Mouse (Mus musculus): ENCODE results near the gene Gm18336. TPM values are rescaled to one million over a fixed set of nuclear protein-coding genes. Genes with fewer than 3 reads are reported as not detected.

Gm18336 gene
- polyA plus RNA-seq, 1 experiment from 2014 or later = not detected

DNA sequence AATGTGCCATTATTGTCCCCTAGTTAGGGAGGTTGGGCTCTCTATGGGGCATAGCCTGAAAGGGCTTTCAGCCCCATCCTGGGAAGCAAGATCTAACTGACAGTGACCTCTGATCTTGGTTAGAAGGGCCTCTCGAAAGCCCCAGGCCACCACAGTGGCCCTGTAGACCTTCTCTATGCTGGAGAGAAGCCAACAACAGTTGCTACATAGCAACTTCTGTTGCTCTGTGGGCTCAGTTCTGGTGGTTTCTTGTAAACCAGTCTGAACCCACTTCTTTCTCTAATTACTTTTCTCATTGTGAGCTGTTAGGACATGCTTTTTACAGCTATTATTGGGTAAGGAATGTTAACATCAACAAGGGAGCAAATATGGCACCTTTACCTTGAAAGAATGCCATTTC, 41.8 kb downstream of the Gm18336 start:
- DNase-seq (ENCODE audit: low spot score) (no peak), ATAC-seq (replicated peaks; ENCODE audit: low FRiP score, low read depth) (no peak)

GRCm38 (mm10) chrX:73356163-73356562, 42.4 kb downstream of the Gm18336 start:
- H3K4me2 ChIP-seq (ENCODE audit: low read length) = no peak overlapping the region
- TF ChIP-seq CTCF (IDR thresholded peaks at IDR 0.05; ENCODE audit: low read depth) = no peak
- H3K9me3 ChIP-seq (replicated peaks; ENCODE audit: low read length) = no peaks in the 10 kb centered on the region
- no peak overlapping the region for H3K27ac ChIP-seq
- no peaks in the 10 kb centered on the region for H3K27me3 ChIP-seq (ENCODE audit: insufficient read depth, low read length)
- no peak overlapping the region for H3K9ac ChIP-seq (ENCODE audit: low read depth, low read length)
- no peak overlapping the region for H3K4me3 ChIP-seq (replicated peaks; ENCODE audit: low read depth, low read length)
- no peak for DNase-seq (ENCODE audit: low spot score)
- ATAC-seq (replicated peaks; ENCODE audit: low FRiP score, low read depth) = no peak
- peaks cover 16% of the 10 kb centered on the region; the same call in 1 of the 2 replicates for H3K36me3 ChIP-seq (ENCODE audit: insufficient read depth, low read length)
- 90% methylated on average over 2 of the region's 2 CpGs for WGBS
- no peaks in the 10 kb centered on the region for H3K4me1 ChIP-seq (replicated peaks; ENCODE audit: insufficient read depth, low read length)

More for the DNA sequence above, 41.8 kb downstream of the Gm18336 start:
- no peak for TF ChIP-seq CTCF (IDR thresholded peaks at IDR 0.05; ENCODE audit: low read depth)
- Histone ChIP-seq H3K4me1 (replicated peaks; ENCODE audit: insufficient read depth, low read length) (no peaks in the 10 kb centered on the region), H3K4me3 (replicated peaks; ENCODE audit: low read depth, low read length) (no peak overlapping the region), H3K27ac (no peak overlapping the region), H3K9me3 (replicated peaks; ENCODE audit: low read length) (no peaks in the 10 kb centered on the region), H3K36me3 (ENCODE audit: insufficient read depth, low read length) (peaks cover 16% of the 10 kb centered on the region; the same call in 1 of the 2 replicates), H3K9ac (ENCODE audit: low read depth, low read length) (no peak overlapping the region), H3K27me3 (ENCODE audit: insufficient read depth, low read length) (no peaks in the 10 kb centered on the region), H3K4me2 (ENCODE audit: low read length) (no peak overlapping the region)
- WGBS = 87% methylated on average over 1 of the region's 1 CpGs

Other genes starting within 250 kb of the Gm18336 start
- 0.13 and 0.21 TPM in 2 replicates for gene Xlr5b, start 249.9 kb downstream of the Gm18336 start, polyA plus RNA-seq (2015; fragmentation: Nextera tagmentation; extraction: Ambion mirVana)
- not detected in 2 replicates for gene DXBay18, start 249.3 kb downstream of the Gm18336 start, polyA plus RNA-seq (2015; fragmentation: Nextera tagmentation; extraction: Ambion mirVana)
- not detected in 2 replicates for gene Spin2d, start 221.7 kb downstream of the Gm18336 start, polyA plus RNA-seq (2015; fragmentation: Nextera tagmentation; extraction: Ambion mirVana)
- gene Xlr3b, start 206.5 kb downstream of the Gm18336 start, polyA plus RNA-seq (2015; fragmentation: Nextera tagmentation; extraction: Ambion mirVana) = 1.2 and 26.3 TPM in 2 replicates
- gene Xlr4b, start 184.4 kb downstream of the Gm18336 start, polyA plus RNA-seq (2015; fragmentation: Nextera tagmentation; extraction: Ambion mirVana) = 2.8 TPM in 1 of 2 replicates, not detected in the other
- gene F8a, start 170.4 kb downstream of the Gm18336 start, polyA plus RNA-seq (2015; fragmentation: Nextera tagmentation; extraction: Ambion mirVana) = 15.1 and 16.6 TPM in 2 replicates
- gene Xlr4c, start 155.6 kb downstream of the Gm18336 start, polyA plus RNA-seq (2015; fragmentation: Nextera tagmentation; extraction: Ambion mirVana) = 0.14 TPM in 1 of 2 replicates, not detected in the other
- 0.09 TPM in 1 of 2 replicates, not detected in the other for gene Xlr3c, start 133.3 kb downstream of the Gm18336 start, polyA plus RNA-seq (2015; fragmentation: Nextera tagmentation; extraction: Ambion mirVana)
- gene Xlr5a, start 105.8 kb downstream of the Gm18336 start, polyA plus RNA-seq (2015; fragmentation: Nextera tagmentation; extraction: Ambion mirVana) = 0.16 TPM in 1 of 2 replicates, not detected in the other
- gene Xlr5c, start 105.8 kb downstream of the Gm18336 start, polyA plus RNA-seq (2015; fragmentation: Nextera tagmentation; extraction: Ambion mirVana) = 0.20 TPM in 1 of 2 replicates, not detected in the other
- gene Gm45015, start 61.9 kb downstream of the Gm18336 start, polyA plus RNA-seq (2015; fragmentation: Nextera tagmentation; extraction: Ambion mirVana) = not detected in 2 replicates
- gene Zfp275, start 56.1 kb downstream of the Gm18336 start, polyA plus RNA-seq (2015; fragmentation: Nextera tagmentation; extraction: Ambion mirVana) = 5.4 and 6.0 TPM in 2 replicates
- 0.04 and 0.05 TPM in 2 replicates for gene Zfp92, start 12.4 kb upstream of the Gm18336 start, polyA plus RNA-seq (2015; fragmentation: Nextera tagmentation; extraction: Ambion mirVana)
- gene Trex2, start 36.6 kb upstream of the Gm18336 start, polyA plus RNA-seq (2015; fragmentation: Nextera tagmentation; extraction: Ambion mirVana) = 0.12 and 0.18 TPM in 2 replicates
- gene Haus7, start 60.3 kb upstream of the Gm18336 start, polyA plus RNA-seq (2015; fragmentation: Nextera tagmentation; extraction: Ambion mirVana) = 40.3 and 49.3 TPM in 2 replicates
- gene Bgn, start 84.9 kb upstream of the Gm18336 start, polyA plus RNA-seq (2015; fragmentation: Nextera tagmentation; extraction: Ambion mirVana) = 90.4 and 93.4 TPM in 2 replicates
- 0.11 and 0.22 TPM in 2 replicates for gene Atp2b3, start 104.3 kb upstream of the Gm18336 start, polyA plus RNA-seq (2015; fragmentation: Nextera tagmentation; extraction: Ambion mirVana)
- 23.5 and 25.0 TPM in 2 replicates for gene Dusp9, start 240.7 kb upstream of the Gm18336 start, polyA plus RNA-seq (2015; fragmentation: Nextera tagmentation; extraction: Ambion mirVana)